Mouse (Mus musculus): ENCODE results near the gene Trim34a.
"Not testable (repeated sequence)": the region's sequence is repeated elsewhere in the genome, so short reads cannot be mapped to it uniquely, and the experiment has no call there.

Gene Trim34a

GRCm38 (mm10) chr7:104244287-104245181 is at the start of gene Trim34a:
TSS of gene Trim34a (plus strand) at chr7:104244457.
- peak; percentile 82 for DNase-seq (ENCODE audit: low spot score)

GRCm38 (mm10) chr7:104195885-104196284 is 48.4 kb upstream of the Trim34a start, which contains the start of gene Olfr649:
TSS of gene Olfr649 (minus strand) at chr7:104195985.
- no peak for DNase-seq (ENCODE audit: low spot score)

GRCm38 (mm10) chr7:104199822-104200221 is 44.4 kb upstream of the Trim34a start:
- DNase-seq (ENCODE audit: low spot score), result peak; percentile 85

GRCm38 (mm10) chr7:104206197-104206596 is 38.1 kb upstream of the Trim34a start:
- DNase-seq (ENCODE audit: low spot score), result no peak

GRCm38 (mm10) chr7:104216011-104216535 is 28.2 kb upstream of the Trim34a start:
- no peak for DNase-seq (ENCODE audit: low spot score)

GRCm38 (mm10) chr7:104217881-104218280 is 26.4 kb upstream of the Trim34a start:
- peak; percentile 4 for DNase-seq (ENCODE audit: low spot score)

GRCm38 (mm10) chr7:104218701-104219569 is 25.3 kb upstream of the Trim34a start, which contains the start of gene Trim6:
TSS of gene Trim6 (plus strand) at chr7:104218793.
- peak; percentile 81 for DNase-seq (ENCODE audit: low spot score)

GRCm38 (mm10) chr7:104231203-104231602 is 13.1 kb upstream of the Trim34a start:
- DNase-seq (ENCODE audit: low spot score), result peak; percentile 46

GRCm38 (mm10) chr7:104240857-104241256 is 3.4 kb upstream of the Trim34a start:
- no peak for DNase-seq (ENCODE audit: low spot score)

GRCm38 (mm10) chr7:104243616-104244015 is 641 bp upstream of the Trim34a start:
- DNase-seq (ENCODE audit: low spot score), result no peak

- DNase-seq (ENCODE audit: low spot score), result not testable (repeated sequence)
These were observed 16.1 kb downstream of the Trim34a start for GRCm38 (mm10) chr7:104260380-104260779.

- DNase-seq (ENCODE audit: low spot score), result not testable (repeated sequence)
These were observed 21.1 kb downstream of the Trim34a start for GRCm38 (mm10) chr7:104265335-104265734.

GRCm38 (mm10) chr7:104279361-104279760 is 35.1 kb downstream of the Trim34a start:
- DNase-seq (ENCODE audit: low spot score), result not testable (repeated sequence)

- DNase-seq (ENCODE audit: low spot score), result not testable (repeated sequence)
These were observed 43.6 kb downstream of the Trim34a start, which contains the start of gene Trim5 for GRCm38 (mm10) chr7:104287576-104288443. TSS of gene Trim5 (minus strand) at chr7:104288094.

GRCm38 (mm10) chr7:104290641-104291040 is 46.4 kb downstream of the Trim34a start:
- no peak for DNase-seq (ENCODE audit: low spot score)

GRCm38 (mm10) chr7:104291638-104292400 is 47.6 kb downstream of the Trim34a start:
- DNase-seq (ENCODE audit: low spot score), result no peak
